Mouse (Mus musculus): ENCODE results near the gene Tmem45a2. TPM values are rescaled to one million over a fixed set of nuclear protein-coding genes. Genes with fewer than 3 reads are reported as not detected.
"Not testable (repeated sequence)": the region's sequence is repeated elsewhere in the genome, so short reads cannot be mapped to it uniquely, and the experiment has no call there.

Gene Tmem45a2
- not detected for total RNA-seq (2021)
- long read RNA-seq, experiment 1: 0 reads
- long read RNA-seq, experiment 2: 0 reads

- no peak for DNase-seq
Measured at GRCm38 (mm10) chr16:57071132-57071639, at the start of gene Tmem45a2. TSS of gene Tmem45a2 (minus strand) at chr16:57071372.

- no peak for DNase-seq
Measured at GRCm38 (mm10) chr16:57117562-57117961, 46.4 kb upstream of the Tmem45a2 start.

- DNase-seq: no peak
Measured at GRCm38 (mm10) chr16:57116066-57116465, 44.9 kb upstream of the Tmem45a2 start.

- DNase-seq: no peak
Measured at GRCm38 (mm10) chr16:57106185-57106960, 35.2 kb upstream of the Tmem45a2 start.

- no peak for DNase-seq
Measured at GRCm38 (mm10) chr16:57101174-57101573, 30.0 kb upstream of the Tmem45a2 start.

- DNase-seq: no peak
Measured at GRCm38 (mm10) chr16:57099572-57100237, 28.5 kb upstream of the Tmem45a2 start.

GRCm38 (mm10) chr16:57098468-57099144, 27.4 kb upstream of the Tmem45a2 start:
- DNase-seq: no peak

GRCm38 (mm10) chr16:57092911-57093605, 21.9 kb upstream of the Tmem45a2 start:
- DNase-seq: no peak

GRCm38 (mm10) chr16:57092460-57092859, 21.3 kb upstream of the Tmem45a2 start:
- DNase-seq: peak; percentile 39 to 59

GRCm38 (mm10) chr16:57079577-57079976, 8.4 kb upstream of the Tmem45a2 start:
- DNase-seq: no peak

GRCm38 (mm10) chr16:57075986-57076385, 4.8 kb upstream of the Tmem45a2 start:
- peak; percentile 71 to 74 for DNase-seq

GRCm38 (mm10) chr16:57062045-57062444, 9.1 kb downstream of the Tmem45a2 start:
- no peak for DNase-seq

- DNase-seq: no peak
Measured at GRCm38 (mm10) chr16:57056995-57057394, 14.2 kb downstream of the Tmem45a2 start.

GRCm38 (mm10) chr16:57049974-57050373, 21.2 kb downstream of the Tmem45a2 start:
- DNase-seq: no peak

- no peak for DNase-seq
Measured at GRCm38 (mm10) chr16:57038600-57038999, 32.6 kb downstream of the Tmem45a2 start.

- DNase-seq: no peak
Measured at GRCm38 (mm10) chr16:57030150-57030885, 40.9 kb downstream of the Tmem45a2 start.

GRCm38 (mm10) chr16:56998283-56998682, 72.9 kb downstream of the Tmem45a2 start:
- not testable (repeated sequence) for DNase-seq

All from adrenal gland, postnatal 36 days (tissue).